Mouse (Mus musculus) embryo, embryonic 10 days (tissue): ENCODE data around the gene Sypl2.

Experiments used
- DNase-seq: peaks from one replicate; pipeline ENCODE4 v3.0.0-alpha.2; 2015; ENCODE audit warnings: low spot score

Gene Sypl2

GRCm38 (mm10) chr3:108205601-108206000, 20.8 kb downstream of the Sypl2 start:
- no peak for DNase-seq

GRCm38 (mm10) chr3:108204470-108204869, 22.0 kb downstream of the Sypl2 start:
- DNase-seq = no peak

GRCm38 (mm10) chr3:108203621-108204325, 22.7 kb downstream of the Sypl2 start:
- peak; percentile 71 for DNase-seq

- DNase-seq = no peak
Measured at GRCm38 (mm10) chr3:108203212-108203611, 23.2 kb downstream of the Sypl2 start.

- DNase-seq = no peak
Measured at GRCm38 (mm10) chr3:108202506-108202905, 23.9 kb downstream of the Sypl2 start.

GRCm38 (mm10) chr3:108200329-108201323, 25.8 kb downstream of the Sypl2 start, which contains the start of gene Cyb561d1:
Gene Cyb561d1 (minus strand): TSS chr3:108201212.
- peak; percentile 93 for DNase-seq

GRCm38 (mm10) chr3:108199231-108199630, 27.2 kb downstream of the Sypl2 start:
- DNase-seq = no peak

- peak; percentile 79 for DNase-seq
Measured at GRCm38 (mm10) chr3:108197066-108197497, 29.4 kb downstream of the Sypl2 start.

- no peak for DNase-seq
Measured at GRCm38 (mm10) chr3:108195941-108196590, 30.4 kb downstream of the Sypl2 start.

- no peak for DNase-seq
Measured at GRCm38 (mm10) chr3:108195287-108195686, 31.2 kb downstream of the Sypl2 start.

- DNase-seq = no peak
Measured at GRCm38 (mm10) chr3:108193686-108194085, 32.8 kb downstream of the Sypl2 start.

- DNase-seq = no peak
Measured at GRCm38 (mm10) chr3:108189897-108190296, 36.6 kb downstream of the Sypl2 start.

GRCm38 (mm10) chr3:108188716-108189490, 37.5 kb downstream of the Sypl2 start:
- DNase-seq = no peak

GRCm38 (mm10) chr3:108187111-108187795, 39.2 kb downstream of the Sypl2 start:
- no peak for DNase-seq

- peak; percentile 67 for DNase-seq
Measured at GRCm38 (mm10) chr3:108186098-108187047, 40.1 kb downstream of the Sypl2 start, which contains the start of gene Amigo1. Gene Amigo1 (plus strand): TSS chr3:108186335.

- DNase-seq = peak; percentile 33
Measured at GRCm38 (mm10) chr3:108185460-108186097, 40.9 kb downstream of the Sypl2 start.

- no peak for DNase-seq
Measured at GRCm38 (mm10) chr3:108184742-108185141, 41.7 kb downstream of the Sypl2 start.

- no peak for DNase-seq
Measured at GRCm38 (mm10) chr3:108180514-108180913, 45.9 kb downstream of the Sypl2 start.
